Mouse (Mus musculus): ENCODE results near the gene Fgf7.

Fgf7 gene

DNA sequence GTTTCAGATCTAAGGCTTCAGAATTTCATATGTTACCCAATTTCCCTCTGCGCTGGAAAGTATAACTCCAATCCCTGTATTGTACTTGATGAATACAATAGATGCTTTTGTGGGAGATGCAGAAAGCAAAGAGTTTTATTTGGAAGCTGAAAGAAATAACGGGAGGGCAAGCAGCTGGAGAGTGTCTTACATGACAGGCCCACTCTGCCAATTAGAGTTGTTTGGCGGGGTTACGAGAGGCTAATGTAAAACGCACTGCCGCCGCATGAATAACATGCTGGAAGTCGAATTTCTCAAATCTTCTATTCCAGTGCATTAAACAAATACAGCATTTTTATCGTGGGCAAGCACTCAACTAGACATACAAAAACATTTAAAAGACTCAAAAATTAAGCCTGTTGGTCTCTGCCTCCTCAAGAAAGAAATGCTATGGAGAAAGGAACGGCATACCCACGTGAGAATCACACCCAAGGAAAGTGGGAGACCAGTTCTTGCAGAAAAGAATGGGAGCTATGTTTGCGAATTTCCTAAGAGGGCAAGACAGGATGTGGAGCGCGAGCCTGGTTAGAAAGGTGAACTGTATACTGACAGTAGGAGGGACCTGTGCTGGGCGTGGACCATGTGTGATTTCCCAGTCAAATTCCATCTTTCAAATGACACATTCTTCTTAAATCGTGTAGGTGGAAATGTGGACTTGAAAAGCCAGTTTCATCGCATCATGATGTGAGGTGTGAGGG lies 26.7 kb downstream of the Fgf7 start:
- no peak for DNase-seq (ENCODE audit: low spot score)

DNA sequence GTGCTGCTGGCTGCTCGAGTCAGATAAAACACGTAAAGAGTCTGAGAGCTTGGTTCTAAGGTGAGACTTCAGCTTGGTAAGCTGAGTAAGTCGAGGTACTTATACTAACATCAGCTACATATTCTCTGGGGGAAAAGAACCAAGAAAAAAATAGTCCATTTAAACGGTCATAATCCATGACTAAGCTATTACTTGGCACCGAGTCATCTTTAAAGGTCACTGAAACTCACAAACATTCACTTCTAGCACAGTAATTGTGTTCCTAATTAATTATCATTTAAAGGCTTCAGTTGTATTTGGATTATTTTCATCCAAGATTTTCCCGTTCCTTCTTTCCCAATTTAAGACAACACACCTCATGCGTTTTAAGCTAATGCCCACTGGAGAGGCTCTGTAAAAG lies 28.4 kb downstream of the Fgf7 start:
- no peak for DNase-seq (ENCODE audit: low spot score)

GRCm38 (mm10) chr2:126064814-126065213 lies 30.4 kb downstream of the Fgf7 start:
- no peak for DNase-seq (ENCODE audit: low spot score)

DNA sequence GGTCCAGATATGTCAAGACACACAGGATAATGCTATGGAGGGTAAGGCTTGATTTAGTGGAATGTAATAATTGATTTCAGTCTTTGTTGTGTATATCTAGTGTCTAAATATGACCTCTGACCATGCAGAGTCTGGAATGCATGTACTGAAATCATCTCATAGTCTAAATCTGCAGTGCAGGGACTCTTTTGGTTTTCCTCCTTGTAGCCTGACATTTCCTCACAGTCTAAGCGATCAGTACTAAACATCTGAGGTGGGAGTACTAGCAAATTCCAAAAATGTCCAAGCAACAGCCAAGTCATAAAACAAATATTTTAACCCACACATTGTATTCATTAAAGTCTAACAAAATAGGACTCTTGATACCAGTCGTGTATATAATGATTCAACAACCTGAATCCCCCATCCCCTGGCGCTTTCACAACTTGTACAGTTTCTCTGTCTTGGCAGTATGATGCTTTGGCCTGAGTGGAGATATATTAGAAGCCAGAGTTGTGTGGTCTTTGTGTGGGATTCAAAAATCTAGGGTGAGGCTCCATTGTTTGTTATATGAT lies 30.9 kb downstream of the Fgf7 start:
- no peak for DNase-seq (ENCODE audit: low spot score)

DNA sequence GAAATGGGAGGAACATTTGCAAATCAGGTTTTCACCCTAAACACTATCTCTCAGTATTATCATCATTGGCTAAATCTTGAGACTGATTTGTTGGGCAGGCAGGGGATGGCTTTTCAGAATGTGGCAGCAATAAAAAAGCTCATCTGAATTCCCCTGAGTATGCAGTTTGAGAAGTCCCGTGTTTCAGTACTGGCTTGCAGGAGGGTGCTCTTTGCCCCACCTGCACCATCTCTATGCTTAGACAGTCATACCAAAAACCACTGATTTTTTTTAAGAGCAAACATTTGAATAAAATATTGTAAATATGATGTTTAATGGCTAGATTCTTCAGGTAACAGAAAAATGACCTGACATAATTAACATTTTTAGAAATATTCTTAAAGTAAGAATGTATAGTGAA lies 35.3 kb downstream of the Fgf7 start:
- no peak for DNase-seq (ENCODE audit: low spot score)

GRCm38 (mm10) chr2:126073744-126074143 lies 39.3 kb downstream of the Fgf7 start:
- no peak for DNase-seq (ENCODE audit: low spot score)

GRCm38 (mm10) chr2:126076506-126076905 lies 42.0 kb downstream of the Fgf7 start:
- no peak for DNase-seq (ENCODE audit: low spot score)

DNA sequence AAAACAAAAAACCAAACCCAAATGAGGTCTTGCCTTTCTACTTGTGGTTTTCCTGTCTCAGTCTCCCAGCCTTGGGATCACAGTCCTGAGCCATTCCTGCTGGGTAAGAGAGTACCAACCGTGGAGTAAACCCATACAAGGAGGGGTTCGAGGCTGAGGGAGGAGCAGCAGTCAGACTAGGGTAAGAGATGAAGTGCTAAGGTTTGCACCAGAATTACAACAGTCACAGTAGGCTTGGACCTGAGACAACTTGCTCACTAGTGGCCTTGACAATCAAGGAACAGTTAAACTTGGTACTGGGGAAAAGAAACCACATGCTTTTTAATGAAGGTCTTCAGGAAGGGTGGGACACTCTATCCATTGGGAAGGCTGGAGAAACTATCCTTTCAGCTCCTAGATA lies 44.6 kb downstream of the Fgf7 start:
- no peak for DNase-seq (ENCODE audit: low spot score)

DNA sequence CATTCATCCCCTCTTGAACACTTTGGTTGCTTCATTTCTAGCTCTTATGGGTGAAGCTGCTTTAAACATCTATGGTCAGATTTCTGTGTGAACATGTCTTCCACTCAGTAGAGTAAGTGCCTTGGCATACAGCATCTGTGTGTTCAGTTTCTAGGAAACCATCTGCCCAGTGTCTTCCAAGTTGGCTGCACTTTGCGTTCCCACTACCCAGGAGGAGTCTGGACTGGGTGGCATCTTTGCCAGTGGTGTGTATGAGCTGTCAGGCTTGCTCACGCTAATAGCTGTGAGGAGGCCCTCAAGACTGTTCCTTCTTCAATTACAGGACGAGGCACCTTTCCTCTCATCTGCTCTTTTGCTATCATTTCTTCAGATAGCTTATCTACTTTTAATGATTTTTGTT lies 49.9 kb downstream of the Fgf7 start:
- no peak for DNase-seq (ENCODE audit: low spot score)

DNA sequence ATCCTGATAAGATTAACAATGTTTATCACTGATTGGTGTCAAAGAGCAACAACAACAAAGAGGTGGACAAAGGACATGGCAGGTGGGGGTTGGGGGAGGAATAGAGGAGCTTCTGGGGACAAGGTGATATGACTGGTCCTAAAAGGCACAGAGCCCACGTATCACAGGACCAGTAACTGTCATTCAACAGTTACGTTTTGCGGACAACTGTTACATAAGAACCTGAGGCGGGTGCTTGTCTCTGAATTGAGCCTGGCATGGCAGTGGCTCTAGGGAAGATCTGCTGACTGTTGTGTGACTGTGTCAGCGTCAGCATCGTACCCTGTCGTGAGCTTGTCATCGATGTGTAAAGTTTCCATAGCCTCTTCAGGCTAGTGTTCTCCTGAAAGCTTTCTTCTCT lies 51.7 kb downstream of the Fgf7 start:
- DNase-seq (ENCODE audit: low spot score), result no peak

DNA sequence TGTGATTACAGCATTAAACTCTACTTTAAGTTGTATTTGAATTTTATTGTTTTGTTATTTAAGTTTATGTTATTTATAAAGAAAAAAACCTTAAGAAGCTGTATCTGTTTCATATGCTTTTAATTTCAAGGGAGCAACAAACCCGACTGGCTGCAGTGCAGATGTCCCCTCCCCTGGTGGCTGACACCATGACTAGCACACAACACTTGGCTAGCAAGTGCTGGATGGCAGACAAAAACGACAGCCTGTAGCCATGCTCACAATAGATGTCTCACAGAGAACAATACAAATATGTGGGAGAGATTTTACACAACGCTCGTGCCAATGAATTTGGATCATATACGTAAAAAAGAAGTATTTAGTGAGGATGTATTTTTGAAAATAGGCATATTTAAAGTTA lies 56.0 kb downstream of the Fgf7 start:
- DNase-seq (ENCODE audit: low spot score), result no peak

DNA sequence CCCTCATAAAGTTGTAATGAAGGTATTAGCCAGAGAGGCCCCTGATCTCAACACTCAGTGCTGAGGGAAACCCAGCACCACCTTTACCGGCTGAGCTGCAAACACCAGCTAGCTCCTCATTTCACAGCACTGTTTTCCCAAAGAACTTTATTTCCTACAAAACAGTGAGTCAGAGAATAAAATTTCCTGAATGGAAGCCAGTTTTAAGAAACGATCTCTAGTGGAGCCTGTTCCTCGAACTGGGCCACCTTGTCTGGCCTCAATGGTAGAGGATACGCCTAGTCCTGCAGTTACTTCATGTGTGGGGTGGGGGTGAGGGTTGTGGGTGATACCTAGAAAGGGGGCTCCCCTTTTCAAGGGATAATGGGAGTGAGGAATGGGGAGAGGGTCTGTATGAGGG lies 60.2 kb downstream of the Fgf7 start:
- no peak for DNase-seq (ENCODE audit: low spot score)
